Mouse (Mus musculus) megakaryocyte, adult 5-6 weeks (primary cell): Measurements from ENCODE around the gene Acap1. TPM values are rescaled to one million over a fixed set of nuclear protein-coding genes. Genes with fewer than 3 reads are reported as not detected.
"Not testable (repeated sequence)": the region's sequence is repeated elsewhere in the genome, so short reads cannot be mapped to it uniquely, and the experiment has no call there.

Experiments
- ATAC-seq: 2 replicates; pipeline ENCODE4 v1.8.0; 2016; ENCODE audit warnings: mild to moderate bottlenecking, inconsistent platforms; ENCODE audit not compliant: poor library complexity, severe bottlenecking
- total RNA-seq, 2 experiments: library from RNA; stranded (forward) in 1 of 2; stranded (reverse) in 1 of 2; fragments of 153-499, 151-499 nt in 1 of 2; fragments of 221-1000, 200-1000 nt in 1 of 2; gene quantifications; 2 replicates each; pipeline versions ENCODE4 v1.2.3 to v1.2.4; 2015 to 2017

Gene Acap1
- total RNA-seq, 2 experiments from 2014 or later = 19.3 to 44.4 TPM

GRCm38 (mm10) chr11:69877878-69878277 is 17.5 kb downstream of the Acap1 start, which contains the start of gene Tmem95:
Gene Tmem95, minus strand, starts transcription at chr11:69878018.
- ATAC-seq = no peak

DNA sequence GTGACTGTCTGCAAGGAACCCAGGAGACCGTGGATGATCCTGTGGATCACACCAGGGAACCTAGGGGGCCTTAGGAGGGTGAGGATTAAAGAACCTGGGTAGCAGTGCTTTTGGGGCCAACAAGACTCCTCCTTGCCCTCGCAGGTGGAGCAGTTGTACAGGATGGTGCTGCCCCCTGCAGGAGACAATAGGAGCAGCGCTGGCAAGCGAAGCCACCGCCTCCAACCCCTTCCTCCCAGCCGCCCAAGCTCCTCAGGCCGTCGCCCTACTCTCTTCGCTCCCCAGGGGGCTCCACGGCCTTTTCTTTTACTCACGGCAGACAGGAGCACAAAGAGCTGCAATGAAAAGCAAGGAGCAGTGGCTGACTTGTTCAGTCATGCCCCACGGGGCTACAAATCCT is 18.5 kb downstream of the Acap1 start:
- peak; percentile 55 for ATAC-seq

DNA sequence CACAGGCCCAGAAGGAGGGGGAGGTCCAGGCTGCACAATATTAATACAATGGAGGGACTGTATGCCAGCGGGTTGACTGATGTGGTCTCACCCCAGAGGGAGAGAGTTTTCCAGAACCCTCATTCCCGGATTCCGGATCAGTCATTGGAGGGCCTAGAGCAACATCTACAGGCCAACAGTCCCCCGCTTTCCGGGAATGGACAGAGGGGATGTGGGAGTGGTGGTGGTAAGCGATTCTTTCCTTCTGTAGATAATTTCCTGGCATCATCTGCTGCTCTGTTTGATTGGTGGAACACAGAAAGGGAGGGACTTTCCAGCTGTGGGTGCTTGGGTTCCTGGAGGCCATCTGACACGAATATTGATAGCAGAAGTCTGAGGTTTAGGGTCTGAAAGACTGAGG is 19.2 kb downstream of the Acap1 start:
- no peak for ATAC-seq

DNA sequence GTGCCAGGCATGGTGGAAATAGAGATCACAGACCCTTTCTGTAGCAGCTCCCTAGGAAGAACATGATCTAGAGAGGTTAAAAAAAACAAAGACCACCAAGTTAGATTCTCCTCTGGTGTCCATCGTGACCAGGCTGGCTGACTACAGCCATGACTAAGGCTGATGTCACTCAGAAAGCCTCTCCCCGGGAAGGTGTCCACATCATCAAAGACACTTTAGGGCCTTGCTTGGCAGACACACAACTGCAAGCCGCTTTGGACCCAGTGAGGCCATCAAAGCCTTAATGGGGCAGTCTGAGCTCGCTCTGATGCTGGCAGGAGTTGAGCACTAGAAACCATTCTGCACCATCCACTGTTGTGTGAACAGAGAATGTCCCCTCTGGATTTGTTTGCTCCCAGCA is 22.9 kb downstream of the Acap1 start:
- ATAC-seq = no peak

DNA sequence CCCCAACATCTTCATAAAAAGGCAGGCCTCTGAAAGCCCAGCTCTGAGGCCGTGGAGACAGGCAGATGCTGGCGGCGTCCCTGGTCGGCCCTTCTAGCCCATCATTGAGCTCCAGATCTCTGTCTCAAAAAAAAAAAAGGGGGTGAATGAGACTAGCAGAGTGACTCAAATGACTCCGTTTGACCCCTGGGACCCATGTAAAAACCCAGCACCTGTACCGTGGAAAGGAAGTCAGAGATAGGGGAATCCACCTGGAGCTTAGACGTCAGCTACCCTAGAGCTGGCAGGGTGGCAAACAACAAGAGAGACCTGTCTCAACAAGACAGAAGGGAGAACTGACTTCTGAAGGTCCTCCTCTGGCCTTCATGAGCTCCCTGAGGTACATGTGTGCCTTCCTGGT is 23.5 kb downstream of the Acap1 start:
- no peak for ATAC-seq

DNA sequence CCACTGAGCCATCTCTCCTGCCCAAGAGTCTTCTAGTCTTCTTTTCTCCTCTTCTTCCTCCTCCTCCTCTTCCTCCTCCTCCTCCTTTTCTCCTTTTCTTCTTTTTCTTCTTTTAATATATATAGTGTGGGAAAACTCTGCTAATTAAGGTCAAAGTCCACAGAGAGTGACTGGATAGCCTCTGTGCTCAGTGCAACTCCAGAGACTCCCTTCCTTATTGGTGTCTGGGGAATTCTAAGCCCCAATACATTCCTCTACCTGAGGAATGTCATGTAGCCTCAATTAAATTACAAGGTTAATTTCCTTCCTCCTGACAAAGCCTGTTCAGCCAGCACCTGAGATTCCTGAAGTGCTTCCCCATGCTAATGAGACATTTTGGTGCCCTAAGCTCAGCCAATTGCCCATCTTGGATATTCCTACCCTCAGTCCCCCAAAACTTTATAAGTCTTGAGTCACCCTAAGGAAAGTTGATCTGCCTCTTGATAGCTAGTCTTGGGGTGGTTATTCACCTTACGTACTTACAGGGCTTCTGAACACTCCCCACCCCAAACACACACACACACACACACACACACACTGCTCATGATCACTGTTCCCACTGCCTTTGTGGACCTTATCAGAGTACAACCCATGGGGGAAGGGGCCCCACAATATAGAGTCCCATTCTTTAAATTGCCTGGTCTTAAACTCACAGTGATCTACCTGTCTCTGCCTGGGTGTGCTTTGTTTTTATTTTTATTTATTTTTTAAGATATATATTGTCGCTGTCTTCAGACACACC is 24.9 kb downstream of the Acap1 start:
- ATAC-seq = no peak

GRCm38 (mm10) chr11:69867335-69867734 is 28.0 kb downstream of the Acap1 start:
- no peak for ATAC-seq

GRCm38 (mm10) chr11:69865561-69865960 is 29.8 kb downstream of the Acap1 start:
- no peak for ATAC-seq

DNA sequence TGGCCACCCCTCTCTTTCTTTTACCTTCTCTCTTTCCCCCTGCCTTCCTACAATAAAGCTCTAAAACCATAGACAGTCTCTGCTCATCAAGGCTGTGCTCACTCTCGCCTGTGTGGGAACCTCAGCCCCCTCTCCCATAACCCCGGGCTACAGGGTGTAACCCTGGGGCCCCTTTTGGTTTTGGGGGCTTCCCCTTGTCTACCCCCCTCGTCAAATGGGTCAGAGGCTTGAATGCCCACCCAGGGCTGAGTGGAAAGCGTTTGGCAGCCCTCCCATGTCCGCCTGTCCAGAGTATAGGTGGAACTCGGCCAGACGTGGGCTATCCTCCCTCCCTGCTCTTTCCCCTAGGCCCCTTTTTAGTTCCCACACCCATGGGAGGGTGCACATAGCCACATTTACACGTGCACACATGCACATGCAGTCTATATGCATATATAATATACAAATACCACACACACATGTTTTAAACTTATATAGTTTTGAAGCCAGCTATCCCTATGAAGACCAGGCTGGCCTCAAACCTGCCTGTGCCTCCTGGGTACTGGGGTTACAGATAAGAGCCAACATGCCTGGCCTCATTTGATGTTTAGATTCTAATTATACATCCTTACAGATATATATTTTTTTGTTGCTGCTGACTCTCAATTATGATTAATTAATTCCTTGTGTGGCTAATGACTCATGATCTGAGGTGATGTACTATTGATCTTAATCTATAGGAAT is 31.0 kb downstream of the Acap1 start:
- ATAC-seq = no peak

GRCm38 (mm10) chr11:69863729-69864128 is 31.6 kb downstream of the Acap1 start:
- ATAC-seq = not testable (repeated sequence)

DNA sequence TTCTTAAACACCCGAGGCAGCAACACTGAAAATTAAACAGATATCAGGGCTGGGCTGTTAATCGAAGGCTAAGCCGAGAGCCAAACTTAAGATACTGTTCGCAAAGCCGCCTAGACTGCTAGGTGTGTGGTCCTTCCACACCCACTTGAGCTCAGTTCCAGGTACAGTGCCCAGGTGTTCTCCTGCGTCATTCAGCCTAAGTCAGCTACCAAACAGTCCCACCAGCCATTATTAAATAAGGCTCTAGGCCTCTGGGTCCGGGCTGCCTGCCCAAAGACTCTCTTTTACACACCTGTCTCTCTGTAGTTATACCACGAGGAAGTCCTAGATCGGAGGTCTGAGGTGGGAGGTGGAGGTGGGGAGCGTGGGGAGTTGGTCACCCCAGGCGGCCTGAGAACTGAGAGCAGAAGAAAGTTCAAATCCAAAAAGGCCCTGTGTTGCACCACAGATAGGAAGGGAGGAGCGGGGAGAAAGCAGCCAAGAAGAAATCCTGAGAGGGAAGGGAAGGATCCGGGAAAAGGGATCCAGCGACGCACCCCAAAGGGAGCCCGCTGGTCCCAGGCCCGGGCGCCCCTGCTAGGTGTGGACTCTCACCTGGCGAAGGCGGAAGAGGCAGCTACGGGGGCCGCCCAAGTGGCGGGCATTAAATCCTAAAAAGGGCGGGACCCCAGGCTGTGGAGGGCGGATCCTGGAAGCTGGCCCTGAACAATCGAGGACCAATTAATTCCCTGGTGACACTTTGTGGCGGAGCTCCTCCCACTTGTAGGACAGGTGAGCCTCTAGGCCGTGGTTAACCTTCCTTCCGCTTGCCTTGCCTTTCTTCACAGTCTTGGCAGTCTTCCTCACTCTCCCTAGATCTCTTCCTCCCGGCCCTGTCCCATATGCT is 37.0 kb downstream of the Acap1 start, which contains the start of gene Tnk1:
Gene Tnk1, minus strand, starts transcription at position 618 of the 886 bp plus-strand sequence.
- ATAC-seq = no peak

DNA sequence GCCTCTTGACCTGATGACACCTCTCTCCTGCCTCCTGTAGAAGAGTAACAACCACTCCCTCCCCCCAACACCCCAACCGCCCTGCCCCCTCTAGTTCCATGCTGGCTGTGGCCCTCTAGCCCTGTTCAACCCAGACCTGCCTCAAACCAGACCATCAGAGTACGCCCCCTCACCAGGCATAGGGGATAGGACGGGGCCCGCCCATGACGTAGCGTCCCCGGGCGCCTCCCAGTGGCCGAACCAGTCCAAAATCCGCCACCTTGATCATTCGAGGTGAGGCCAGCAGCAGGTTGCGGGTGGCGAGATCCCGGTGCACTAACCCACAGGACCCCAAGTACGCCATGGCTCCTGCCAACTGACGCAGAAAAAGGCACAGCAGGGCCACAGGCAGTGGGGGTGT is 40.0 kb downstream of the Acap1 start:
- peak; percentile 72 for ATAC-seq

DNA sequence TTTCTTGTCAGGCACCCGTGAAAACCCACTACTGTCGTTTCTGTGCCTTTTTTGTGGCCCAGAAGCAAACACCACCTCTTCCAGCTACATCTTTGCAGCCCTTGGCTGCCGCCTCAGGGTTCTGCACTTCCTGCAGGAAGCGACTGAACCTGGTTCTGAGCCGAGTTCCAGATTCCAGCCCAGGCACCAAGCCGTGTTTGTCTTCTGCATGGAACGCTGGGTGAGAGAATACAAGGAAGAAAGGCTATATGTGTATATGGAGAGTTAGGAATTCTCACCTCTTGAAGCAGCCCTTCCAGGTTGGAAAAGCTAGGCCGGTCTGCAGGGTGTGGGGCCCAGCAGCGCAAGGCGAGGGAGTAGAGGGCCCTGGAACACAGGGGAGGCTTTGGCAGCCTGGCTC is 40.7 kb downstream of the Acap1 start:
- no peak for ATAC-seq

DNA sequence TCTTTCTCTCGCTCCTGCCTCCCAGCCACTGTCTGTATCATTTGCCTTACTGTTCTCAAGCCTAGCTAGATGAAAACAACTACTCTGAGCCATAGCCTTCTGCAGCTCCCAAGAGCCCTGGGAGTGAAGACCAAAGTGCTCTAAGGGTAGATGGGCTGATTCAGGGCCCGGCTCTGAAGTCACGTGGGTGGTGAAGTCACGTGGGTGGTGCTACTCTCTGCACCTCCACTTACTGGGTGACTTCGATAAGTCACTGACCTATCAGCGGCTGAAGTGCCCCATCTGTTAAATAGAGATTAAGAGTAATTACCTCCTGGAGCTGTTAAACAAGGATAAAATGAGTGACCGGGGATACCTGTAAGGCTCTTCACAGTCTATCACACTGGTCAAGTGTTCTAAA is 41.3 kb downstream of the Acap1 start:
- peak; percentile 23 for ATAC-seq

DNA sequence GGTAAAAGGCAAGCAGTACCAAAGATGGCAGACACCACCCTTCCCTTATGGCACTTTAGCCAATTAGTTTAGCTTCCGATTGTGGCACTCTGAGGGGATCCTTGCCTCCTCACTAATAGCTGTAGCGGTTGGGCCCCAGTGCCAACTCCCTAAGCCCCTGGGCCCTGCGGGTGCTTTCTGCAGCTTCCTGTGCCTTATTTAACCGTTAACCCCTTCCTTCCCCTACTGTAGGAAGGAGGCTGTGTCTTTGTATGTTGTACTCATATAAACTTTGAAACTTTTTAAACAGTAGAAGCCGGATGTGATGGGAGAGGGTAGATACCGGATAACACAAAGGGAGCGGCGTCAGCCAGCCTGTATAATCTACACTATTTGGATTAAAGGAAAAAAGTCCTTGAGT is 44.6 kb downstream of the Acap1 start:
- ATAC-seq = no peak

DNA sequence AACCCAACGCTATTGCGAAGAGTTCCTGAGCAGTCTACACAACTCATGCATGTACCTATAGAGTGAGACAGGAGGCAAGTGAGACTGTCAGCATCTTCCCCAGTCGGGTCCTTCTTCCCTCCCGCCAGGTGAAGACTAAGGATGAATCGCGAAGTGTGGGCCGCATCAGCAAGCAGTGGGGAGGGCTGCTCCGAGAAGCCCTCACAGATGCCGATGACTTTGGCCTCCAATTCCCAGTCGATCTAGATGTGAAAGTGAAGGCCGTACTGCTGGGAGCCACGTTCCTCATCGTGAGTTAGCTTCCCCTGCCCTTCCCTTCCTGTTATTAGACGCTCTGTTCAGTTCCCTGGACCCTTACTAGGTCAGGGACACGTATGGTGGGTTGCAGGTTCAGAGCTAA is 45.5 kb downstream of the Acap1 start:
- no peak for ATAC-seq

GRCm38 (mm10) chr11:69849128-69849527 is 46.2 kb downstream of the Acap1 start:
- 0 out of 2 replicates have a peak, but pooled peaks have one; percentile 16 for ATAC-seq

- no peak for ATAC-seq
Measured at GRCm38 (mm10) chr11:69848021-69848420, 47.3 kb downstream of the Acap1 start.

DNA sequence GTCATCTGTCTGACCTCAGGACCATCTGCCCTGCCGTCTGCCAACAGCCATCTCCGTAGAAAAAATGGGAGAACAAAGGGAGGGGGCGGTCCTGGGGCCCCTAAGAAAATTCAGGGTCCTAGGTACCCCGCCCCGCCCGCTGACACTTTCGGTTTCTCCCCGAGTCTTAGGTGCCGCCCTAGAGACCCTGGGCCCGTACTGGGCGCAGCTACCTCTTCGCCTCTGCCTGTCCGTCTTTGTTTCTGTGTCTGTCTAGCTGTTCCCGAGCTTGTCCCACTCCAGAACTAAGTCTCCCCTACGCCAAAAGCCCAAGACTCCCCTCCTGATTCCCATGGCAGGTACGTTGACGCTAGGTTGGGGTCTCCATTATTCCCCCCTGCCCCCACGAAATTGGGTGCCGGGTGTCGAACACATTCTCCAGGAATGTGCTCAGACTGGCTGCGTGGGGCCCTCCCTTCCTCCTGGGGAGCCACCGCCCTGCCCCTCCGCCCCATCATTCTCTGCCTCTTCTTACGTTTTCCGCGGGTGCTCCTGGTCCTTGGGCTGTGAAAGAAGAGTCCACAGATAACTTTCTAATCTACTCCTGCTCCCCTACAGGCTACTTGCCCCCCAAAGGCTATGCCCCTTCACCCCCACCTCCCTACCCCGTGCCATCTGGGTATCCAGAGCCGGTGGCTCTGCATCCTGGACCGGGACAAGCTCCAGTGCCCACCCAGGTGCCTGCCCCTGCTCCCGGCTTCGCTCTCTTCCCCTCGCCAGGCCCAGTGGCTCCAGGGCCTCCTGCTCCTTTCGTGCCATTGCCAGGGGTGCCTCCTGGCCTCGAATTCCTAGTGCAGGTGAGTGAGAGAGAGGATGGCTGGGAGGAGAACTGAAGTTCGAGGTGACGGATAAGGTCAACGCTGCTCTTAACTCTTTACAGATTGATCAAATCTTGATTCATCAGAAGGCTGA is 48.3 kb downstream of the Acap1 start:
- peak; percentile 19; the same call in 1 of the 2 replicates for ATAC-seq

DNA sequence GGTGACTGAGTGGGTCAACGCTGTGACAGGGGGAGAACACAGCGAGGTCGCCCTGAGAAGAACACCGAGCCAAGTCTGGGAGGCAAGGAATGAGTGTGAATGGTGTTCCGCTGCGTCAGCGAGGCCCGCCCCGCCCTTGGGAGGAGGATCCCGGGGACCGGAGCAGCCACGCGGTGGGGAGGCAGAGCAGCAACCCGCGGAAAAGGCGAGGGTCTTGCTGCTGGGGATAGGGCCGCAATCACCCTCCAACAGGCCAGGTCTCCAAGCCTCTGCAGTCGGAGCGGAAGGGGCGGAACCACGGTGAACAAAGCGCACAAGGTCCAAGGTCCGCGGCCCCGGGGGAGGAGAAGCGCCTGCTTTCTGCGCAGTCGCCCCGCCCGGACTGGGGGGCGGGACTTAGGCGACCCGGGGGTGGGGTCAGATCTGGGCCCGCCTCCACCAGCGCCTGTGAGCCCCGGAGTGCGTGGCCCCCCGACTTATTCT is 49.1 kb downstream of the Acap1 start, which contains the start of gene Plscr3:
Gene Plscr3, plus strand, starts transcription at position 179 of the 483 bp plus-strand sequence.
- peak; percentile 91 for ATAC-seq
